Mouse (Mus musculus): ENCODE measurements around the gene Ddit4.

GRCm38 (mm10) chr10:59900939-59901338 is 50.7 kb downstream of the Ddit4 start:
- TF ChIP-seq GATA1 (IDR thresholded peaks at IDR 0.05; ENCODE audit: low read length) (no peak), TAL1 (IDR thresholded peaks at IDR 0.05; ENCODE audit: low read length) (no peak)

All from erythroblast, embryonic 14.5 days (primary cell).